ENCODE assay signal across 11 mouse cellular contexts in the genomic region with DNA sequence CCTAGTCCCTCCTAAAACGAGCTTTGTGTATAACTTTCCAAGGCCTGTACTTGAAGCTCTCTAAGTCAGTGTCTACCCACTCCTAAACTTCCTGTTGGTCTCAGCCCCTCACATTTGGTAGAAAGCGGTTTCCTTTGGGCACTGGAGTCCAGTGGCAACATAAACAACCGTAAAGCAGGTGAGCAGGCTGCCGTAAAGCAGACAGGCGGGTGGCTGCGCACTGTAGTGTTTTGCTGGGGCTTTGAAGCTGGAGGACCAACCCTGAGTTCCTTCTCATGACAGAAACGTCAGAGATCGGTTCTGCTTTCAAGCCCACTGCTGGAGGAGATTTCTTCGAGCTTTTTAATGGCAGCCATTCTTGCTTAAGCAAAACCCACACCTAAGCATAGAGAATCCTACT. TPM values are rescaled to one million over a fixed set of nuclear protein-coding genes. Genes with fewer than 3 reads are reported as not detected.
DNase-seq lines count a peak whose midpoint lies in the region; ATAC-seq and TF ChIP-seq lines count a peak whose summit lies in the region.
"Had no signal": no experiment of that assay in that cellular context is flagged by ENCODE, and none has a peak within 500 bp of the region (broad histone marks: within the 10 kb centered on the region; RNA-seq: fewer than 3 reads in every experiment).

No protein-coding gene starts in this region.

- H3K4me3 ChIP-seq in heart, adult 2 months: no peak overlapping the region
- no peak overlapping the region for H3K4me3 ChIP-seq in limb, embryonic 12.5 days (replicated peaks)
- no peak overlapping the region for H3K4me3 ChIP-seq in limb, embryonic 10.5 days
- no peak overlapping the region for H3K4me3 ChIP-seq in brown adipose tissue, adult 24 weeks (ENCODE audit: insufficient read depth, low read depth, low read length)
- no peak overlapping the region for H3K4me3 ChIP-seq in limb, embryonic 14.5 days (replicated peaks; ENCODE audit: low read length)
- H3K4me3 ChIP-seq: hindbrain, embryonic 13.5 days had no signal

- H3K27ac ChIP-seq in heart, adult 2 months: peak overlapping the region; percentile 100
- peak overlapping the region; percentile 53 for H3K27ac ChIP-seq in limb, embryonic 12.5 days
- H3K27ac ChIP-seq in limb, embryonic 10.5 days: no peak overlapping the region
- peak overlapping the region; percentile 14 for H3K27ac ChIP-seq in brown adipose tissue, adult 24 weeks (replicated peaks; ENCODE audit: low read depth, low read length)
- peak overlapping the region; percentile 48 for H3K27ac ChIP-seq in limb, embryonic 14.5 days (replicated peaks; ENCODE audit: low read depth, low read length)
- H3K27ac ChIP-seq: hindbrain, embryonic 13.5 days had no signal

- H3K4me2 ChIP-seq in limb, embryonic 12.5 days: no peak overlapping the region
- no peak overlapping the region for H3K4me2 ChIP-seq in limb, embryonic 14.5 days (replicated peaks; ENCODE audit: low read depth, low read length, severe bottlenecking)
- H3K4me2 ChIP-seq: hindbrain, embryonic 13.5 days; midbrain, embryonic 11.5 days had no signal

- no peak for TF ChIP-seq CTCF in heart, adult 2 months (IDR thresholded peaks at IDR 0.05)

- H3K4me1 ChIP-seq in heart, adult 2 months (ENCODE audit: control insufficient read depth, insufficient read depth, low read length): peaks cover 22% of the 10 kb centered on the region
- peaks cover 50% of the 10 kb centered on the region for H3K4me1 ChIP-seq in limb, embryonic 12.5 days (replicated peaks)
- peaks cover 35% of the 10 kb centered on the region for H3K4me1 ChIP-seq in limb, embryonic 10.5 days
- H3K4me1 ChIP-seq in brown adipose tissue, adult 24 weeks (ENCODE audit: control insufficient read depth, insufficient read depth, insufficient read length, low read length): peaks cover 14% of the 10 kb centered on the region
- peaks cover 22% of the 10 kb centered on the region for H3K4me1 ChIP-seq in limb, embryonic 14.5 days (ENCODE audit: control insufficient read depth, insufficient read depth, low read length)

- WGBS in heart, adult 2 months: 65% methylated on average over 9 of the region's 9 CpGs
- WGBS in limb, embryonic 12.5 days: 68% methylated on average over 9 of the region's 9 CpGs
- 80% methylated on average over 9 of the region's 9 CpGs for WGBS in limb, embryonic 10.5 days
- 71% methylated on average over 9 of the region's 9 CpGs for WGBS in limb, embryonic 14.5 days

- H3K27me3 ChIP-seq in heart, adult 2 months (ENCODE audit: control insufficient read depth, insufficient read depth, low read length): no peaks in the 10 kb centered on the region
- no peaks in the 10 kb centered on the region for H3K27me3 ChIP-seq in limb, embryonic 12.5 days
- H3K27me3 ChIP-seq in limb, embryonic 10.5 days (ENCODE audit: low read depth, poor library complexity, severe bottlenecking): no peaks in the 10 kb centered on the region
- H3K27me3 ChIP-seq in limb, embryonic 14.5 days (ENCODE audit: control insufficient read depth, insufficient read depth, low read length): no peaks in the 10 kb centered on the region
- H3K27me3 ChIP-seq: hindbrain, embryonic 13.5 days had no signal

- peaks cover 50% of the 10 kb centered on the region for H3K36me3 ChIP-seq in heart, adult 2 months (ENCODE audit: control insufficient read depth, insufficient read depth, low read length)
- H3K36me3 ChIP-seq in limb, embryonic 12.5 days: peaks cover 59% of the 10 kb centered on the region
- H3K36me3 ChIP-seq in limb, embryonic 10.5 days: peaks cover 65% of the 10 kb centered on the region
- peaks cover 49% of the 10 kb centered on the region for H3K36me3 ChIP-seq in limb, embryonic 14.5 days (ENCODE audit: control insufficient read depth, insufficient read depth, low read length)

- no peak for ATAC-seq in limb, embryonic 12.5 days (ENCODE audit: insufficient number of reproducible peaks, insufficient read depth, low FRiP score, low TSS enrichment, low read depth)
- ATAC-seq in limb, embryonic 14.5 days (ENCODE audit: low FRiP score, low read depth): no peak

- H3K79me2 ChIP-seq in heart, adult 2 months (replicated peaks; ENCODE audit: control insufficient read depth, insufficient read depth, low read length): peaks cover 10% of the 10 kb centered on the region

- DNase-seq in heart, adult 2 months: no peak
- DNase-seq in heart, postnatal 36 days: no peak
- no peak for DNase-seq in limb, embryonic 10.5 days (ENCODE audit: low spot score)
- no peak for DNase-seq in limb, embryonic 14.5 days (ENCODE audit: low spot score)
- DNase-seq in cerebellum, postnatal 14 days: no peak
- DNase-seq in MN1 (ENCODE audit: low spot score): no peak
- DNase-seq: layer of hippocampus, postnatal 36 days had no signal

- TF ChIP-seq POLR2A in heart, adult 2 months (IDR thresholded peaks at IDR 0.05; ENCODE audit: insufficient read depth, low read depth, low read length): no peak
- TF ChIP-seq POLR2A in limb, embryonic 14.5 days (IDR thresholded peaks at IDR 0.05; ENCODE audit: borderline replicate concordance, extremely low read depth, insufficient read depth, insufficient read length): no peak

- H3K9ac ChIP-seq in heart, adult 2 months (ENCODE audit: low read depth, low read length): no peak overlapping the region
- H3K9ac ChIP-seq in limb, embryonic 12.5 days (replicated peaks): no peak overlapping the region
- H3K9ac ChIP-seq in limb, embryonic 14.5 days (ENCODE audit: low read depth, low read length, severe bottlenecking): no peak overlapping the region
- H3K9ac ChIP-seq: hindbrain, embryonic 13.5 days had no signal

- intact Hi-C loops in heart, adult 2 months (cut with DNase I): loop anchor here (5.0 kb wide), 1 partner anchor 145 kb away; no protein-coding TSS in a partner anchor
- intact Hi-C loops in heart, postnatal 36 days (cut with DNase I): no loop called here

- no peak for TF ChIP-seq EP300 in heart, adult 2 months (IDR thresholded peaks at IDR 0.05; ENCODE audit: insufficient read depth, low read depth, low read length)

- no peaks in the 10 kb centered on the region for H3K9me3 ChIP-seq in limb, embryonic 12.5 days
- H3K9me3 ChIP-seq in limb, embryonic 10.5 days (replicated peaks): no peaks in the 10 kb centered on the region
- no peaks in the 10 kb centered on the region for H3K9me3 ChIP-seq in limb, embryonic 14.5 days (ENCODE audit: control insufficient read depth, low read length)
- H3K9me3 ChIP-seq: hindbrain, embryonic 13.5 days had no signal

RNA-seq across cellular contexts. Expression of a gene that starts 9.8 kb away (rescaled TPM):
- 1,000 to 10,000 TPM in 1 of 2 experiments, 100 to 1,000 TPM in 1; 865 to 1,030 TPM for total RNA-seq in heart, adult 2 months (2021)
- polyA plus RNA-seq in heart, adult 2 months (2012; rRNA removed): 222 and 381 TPM in 2 replicates
- 1,000 to 10,000 TPM; 1,078 to 1,194 TPM for total RNA-seq in heart, postnatal 36 days (2021)
- polyA plus RNA-seq in limb, embryonic 12.5 days (2016; fragmentation: Nextera tagmentation; extraction: Ambion mirVana): 7.6 and 8.6 TPM in 2 replicates
- 2.5 and 4.2 TPM in 2 replicates for polyA plus RNA-seq in limb, embryonic 10.5 days (2016; fragmentation: Nextera tagmentation; extraction: Ambion mirVana)
- 10.1 and 21.6 TPM in 2 replicates for polyA plus RNA-seq in brown adipose tissue, adult 24 weeks (2012; ENCODE audit: insufficient read depth, insufficient read length, missing spikeins)
- 20.8 and 29.6 TPM in 2 replicates for polyA plus RNA-seq in limb, embryonic 14.5 days (2012; rRNA removed)
- 22.6 and 33.2 TPM in 2 replicates for polyA plus RNA-seq in limb, embryonic 14.5 days (2014; fragmentation: Nextera tagmentation; extraction: Ambion mirVana)

RNA-seq across cellular contexts. Expression of a gene that starts 10.0 kb away (rescaled TPM):
- 1,000 to 10,000 TPM in 1 of 2 experiments, 100 to 1,000 TPM in 1; 822 to 1,002 TPM for total RNA-seq in heart, adult 2 months (2021)
- polyA plus RNA-seq in heart, adult 2 months (2012; rRNA removed): 617 and 695 TPM in 2 replicates
- total RNA-seq in heart, postnatal 36 days (2021): 1,000 to 10,000 TPM; 1,077 to 1,160 TPM
- 586 and 602 TPM in 2 replicates for polyA plus RNA-seq in limb, embryonic 12.5 days (2016; fragmentation: Nextera tagmentation; extraction: Ambion mirVana)
- polyA plus RNA-seq in limb, embryonic 10.5 days (2016; fragmentation: Nextera tagmentation; extraction: Ambion mirVana): 478 and 483 TPM in 2 replicates
- 287 and 322 TPM in 2 replicates for polyA plus RNA-seq in brown adipose tissue, adult 24 weeks (2012; ENCODE audit: insufficient read depth, insufficient read length, missing spikeins)
- polyA plus RNA-seq in limb, embryonic 14.5 days (2012; rRNA removed): 361 and 386 TPM in 2 replicates
- polyA plus RNA-seq in limb, embryonic 14.5 days (2014; fragmentation: Nextera tagmentation; extraction: Ambion mirVana): 718 and 721 TPM in 2 replicates
